Mouse (Mus musculus): ENCODE measurements at regions not wholly inside any gene's neighbourhood (a gene's known extent, or its start where the extent isn't known, plus 50 kb on each side); places are given as distances from the start of the nearest gene placed in this dataset.

- TF ChIP-seq CHD2 (IDR thresholded peaks at IDR 0.05; ENCODE audit: low read depth, low read length) = no peak
- TF ChIP-seq ZNF384 (IDR thresholded peaks at IDR 0.05; ENCODE audit: low read depth, low read length) = no peak
Measured at GRCm38 (mm10) chr15:10818216-10818615, 103.8 kb upstream of the Rai14 start.
